Mouse (Mus musculus): ENCODE results near the gene Stat6.
"Not testable (repeated sequence)": the region's sequence is repeated elsewhere in the genome, so short reads cannot be mapped to it uniquely, and the experiment has no call there.

Stat6 gene

DNA sequence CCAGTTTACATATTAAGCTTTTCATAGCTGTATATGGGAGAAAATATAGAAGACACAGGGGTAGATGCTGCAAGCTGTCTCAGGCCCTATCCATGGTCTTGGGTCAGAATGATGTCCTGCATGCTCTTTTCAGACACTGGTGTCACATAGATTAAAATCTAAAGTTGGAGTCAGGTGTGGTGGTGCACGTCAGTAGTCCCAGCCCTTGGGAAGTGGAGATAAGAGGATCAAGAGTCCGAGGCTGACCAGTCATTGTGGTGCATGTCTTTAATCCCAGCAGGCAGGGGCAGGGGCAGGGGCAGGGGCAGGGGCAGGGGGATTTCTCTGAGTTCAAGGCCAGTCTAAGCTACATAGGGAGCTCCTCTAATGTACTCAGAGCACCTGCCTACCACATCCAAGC, 3.0 kb downstream of the Stat6 start:
- DNase-seq (ENCODE audit: low spot score in 2 of 2) = no peak

DNA sequence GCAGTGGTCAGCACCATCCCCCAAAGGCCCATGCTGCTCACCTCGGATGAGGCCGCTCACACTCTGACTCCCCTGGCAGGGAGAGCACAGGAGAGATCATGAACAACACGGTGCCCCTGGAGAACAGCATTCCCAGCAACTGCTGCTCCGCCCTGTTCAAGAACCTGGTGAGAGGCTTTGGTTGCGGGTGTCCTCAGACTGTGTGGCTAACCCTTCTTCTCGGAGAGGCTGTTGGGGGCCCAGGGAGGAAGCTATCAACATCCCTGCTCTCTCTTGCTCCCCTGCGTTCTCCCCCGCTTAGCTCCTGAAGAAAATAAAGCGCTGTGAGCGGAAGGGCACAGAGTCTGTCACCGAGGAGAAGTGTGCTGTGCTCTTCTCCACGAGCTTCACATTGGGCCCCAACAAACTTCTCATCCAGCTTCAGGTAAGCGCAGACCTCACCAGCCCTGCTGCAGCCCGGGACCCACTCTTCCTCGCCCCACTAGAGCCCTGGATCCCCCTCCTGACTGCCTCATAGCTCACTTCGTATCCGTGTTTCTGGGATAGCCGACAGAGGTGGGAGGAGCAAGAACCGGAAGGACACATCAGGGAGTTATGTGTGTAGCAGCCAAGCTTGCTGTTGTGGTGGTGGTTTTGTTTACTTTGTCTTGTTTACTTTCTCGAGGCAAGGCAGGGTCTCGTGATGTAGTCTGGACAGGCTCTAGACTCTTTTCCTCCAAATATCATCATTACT, 10.3 kb downstream of the Stat6 start:
- no peak for DNase-seq (ENCODE audit: low spot score in 2 of 2)

- no peak for DNase-seq (ENCODE audit: low spot score in 2 of 2)
Measured at GRCm38 (mm10) chr10:127654970-127655579, 12.3 kb downstream of the Stat6 start.

GRCm38 (mm10) chr10:127657617-127658016, 14.8 kb downstream of the Stat6 start:
- DNase-seq (ENCODE audit: low spot score in 2 of 2) = not testable (repeated sequence)

- DNase-seq (ENCODE audit: low spot score in 2 of 2) = no peak
Measured at GRCm38 (mm10) chr10:127658076-127658475, 15.3 kb downstream of the Stat6 start.

DNA sequence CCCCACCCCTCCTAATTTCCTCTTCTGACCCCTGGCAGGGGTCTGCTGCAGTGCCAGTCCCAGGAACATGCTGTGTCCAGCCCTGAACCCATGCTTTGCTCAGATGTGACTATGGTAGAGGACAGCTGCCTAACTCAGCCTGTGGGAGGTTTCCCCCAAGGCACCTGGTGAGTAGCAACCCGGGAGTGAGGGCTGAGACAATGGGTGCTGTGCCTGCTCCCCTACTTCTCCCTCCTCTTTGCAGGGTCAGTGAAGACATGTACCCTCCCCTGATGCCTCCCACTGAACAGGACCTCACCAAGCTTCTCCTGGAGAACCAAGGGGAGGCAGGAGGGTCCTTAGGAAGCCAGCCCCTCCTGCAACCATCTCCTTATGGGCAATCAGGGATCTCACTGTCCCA, 16.8 kb downstream of the Stat6 start:
- no peak for DNase-seq (ENCODE audit: low spot score in 2 of 2)

GRCm38 (mm10) chr10:127661291-127661914, 18.6 kb downstream of the Stat6 start:
- peak; percentile 33 to 59 for DNase-seq (ENCODE audit: low spot score in 2 of 2)

DNA sequence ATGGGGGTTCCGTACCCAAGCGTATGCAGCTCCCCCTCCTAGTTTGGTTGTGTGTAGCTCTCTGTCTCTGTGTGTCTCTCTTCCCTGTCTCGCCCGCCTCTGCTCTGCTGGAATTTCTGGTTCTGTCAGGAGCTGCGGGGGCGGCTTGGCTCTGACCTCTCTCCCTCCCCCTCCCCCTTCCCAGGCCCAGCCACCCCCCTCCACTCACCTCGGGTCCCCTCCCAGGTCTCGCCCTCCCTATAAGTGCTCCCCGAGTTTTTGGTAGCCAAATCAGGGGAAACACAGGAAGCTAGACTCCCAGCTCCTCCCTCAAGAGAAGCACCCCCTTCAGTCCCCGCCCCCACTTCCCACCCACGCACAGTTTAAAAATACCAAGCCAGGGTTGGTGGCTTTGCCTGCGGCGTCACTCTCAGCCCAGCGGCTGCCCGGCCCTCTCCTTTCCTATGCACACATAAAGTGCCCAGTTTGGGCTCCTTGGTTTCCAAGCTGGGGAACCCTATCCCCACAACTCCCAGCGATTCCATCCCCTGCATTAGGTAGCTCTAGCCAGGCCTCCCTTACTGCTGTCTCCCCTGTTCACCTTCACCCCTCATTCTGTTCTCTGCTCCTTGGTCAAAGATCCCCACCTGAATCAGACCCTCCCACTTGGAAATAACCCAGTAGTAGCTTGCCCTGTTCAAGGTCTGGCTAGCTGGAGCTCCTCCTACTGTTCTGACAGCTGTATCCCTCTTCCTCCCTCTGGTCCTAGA, 19.3 kb downstream of the Stat6 start:
- DNase-seq (ENCODE audit: low spot score in 2 of 2) = peak; percentile 65 to 73

GRCm38 (mm10) chr10:127662666-127663253, 20.0 kb downstream of the Stat6 start:
- DNase-seq (ENCODE audit: low spot score in 2 of 2) = peak; percentile 48 to 62

DNA sequence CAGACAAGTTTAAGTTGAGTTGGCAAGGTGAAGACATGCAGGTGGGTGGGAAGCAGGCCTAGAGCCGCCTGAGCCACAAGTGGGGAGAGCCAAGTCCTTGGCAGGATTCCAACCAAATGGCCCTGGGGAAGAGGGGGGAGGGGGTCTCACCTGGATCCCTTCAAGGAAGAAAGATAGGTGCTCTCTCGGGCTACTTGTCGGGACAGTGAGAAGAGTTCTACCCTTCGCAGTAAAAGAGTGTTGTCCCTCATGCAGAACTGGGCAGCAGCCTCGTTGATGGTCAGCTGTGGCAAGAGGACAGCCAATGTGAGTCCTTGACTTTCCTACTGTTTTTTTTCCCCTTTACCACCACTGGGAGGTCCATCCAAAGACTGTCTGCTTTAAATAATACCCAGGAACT, 20.8 kb downstream of the Stat6 start:
- no peak for DNase-seq (ENCODE audit: low spot score in 2 of 2)

DNA sequence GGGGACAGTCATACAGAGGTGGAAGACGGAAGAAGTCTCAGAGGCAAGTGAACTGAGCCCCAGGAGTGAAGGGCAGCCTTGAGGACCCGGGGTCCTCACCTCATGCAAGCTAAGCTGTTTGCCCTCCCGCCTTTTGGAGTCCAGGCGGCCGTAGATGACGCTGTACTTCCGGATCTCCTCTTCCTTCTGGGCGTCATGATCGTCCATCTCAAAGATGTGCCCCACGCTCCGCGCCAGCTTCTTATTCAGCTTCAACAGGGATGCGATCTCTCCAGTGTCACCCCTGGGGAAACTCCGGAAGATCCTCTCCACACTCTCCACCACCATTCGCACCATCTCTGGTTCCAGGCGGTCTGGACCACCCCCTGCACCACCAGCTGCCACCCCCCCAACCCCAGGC, 21.4 kb downstream of the Stat6 start:
- peak in 1 of 2 experiments; percentile 58 for DNase-seq (ENCODE audit: low spot score in 2 of 2)

GRCm38 (mm10) chr10:127664891-127665290, 22.1 kb downstream of the Stat6 start:
- no peak for DNase-seq (ENCODE audit: low spot score in 2 of 2)

GRCm38 (mm10) chr10:127665366-127666181, 22.8 kb downstream of the Stat6 start:
- DNase-seq (ENCODE audit: low spot score in 2 of 2) = peak; percentile 30 to 58

GRCm38 (mm10) chr10:127666501-127667268, 23.9 kb downstream of the Stat6 start, which contains the start of gene Nemp1:
Gene Nemp1 (plus strand): TSS chr10:127666901.
- DNase-seq (ENCODE audit: low spot score in 2 of 2) = peak; percentile 89

- DNase-seq (ENCODE audit: low spot score in 2 of 2) = peak; percentile 90 to 91
Measured at GRCm38 (mm10) chr10:127667269-127668092, 24.7 kb downstream of the Stat6 start.

GRCm38 (mm10) chr10:127668093-127669050, 25.6 kb downstream of the Stat6 start, which contains the start of gene Nab2:
Gene Nab2 (minus strand): TSS chr10:127668568.
- DNase-seq (ENCODE audit: low spot score in 2 of 2) = peak; percentile 79 to 81

- DNase-seq (ENCODE audit: low spot score in 2 of 2) = peak; percentile 41 to 65
Measured at GRCm38 (mm10) chr10:127669170-127669569, 26.4 kb downstream of the Stat6 start.

DNA sequence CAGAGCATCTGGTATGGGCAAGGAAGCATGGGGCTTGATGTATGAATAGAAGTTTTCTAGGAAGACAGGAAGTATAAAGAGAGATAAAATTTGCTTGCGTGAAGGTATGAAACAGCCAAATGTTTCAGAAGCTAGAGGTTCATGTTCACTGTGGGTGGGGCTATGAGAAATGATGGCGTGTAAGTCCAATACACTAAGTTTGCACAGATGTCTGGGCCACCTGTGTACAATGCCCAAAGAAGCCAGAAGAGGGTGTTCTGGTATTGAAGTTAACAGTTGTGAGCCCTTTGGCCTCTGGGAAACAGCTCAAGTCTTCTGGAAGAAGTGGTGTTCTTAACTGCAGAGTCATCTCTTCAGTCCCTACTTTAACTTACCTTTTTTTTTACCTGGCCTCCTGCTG, 27.4 kb downstream of the Stat6 start:
- DNase-seq (ENCODE audit: low spot score in 2 of 2) = no peak
